Mouse (Mus musculus) layer of hippocampus, adult 9-10 months (tissue): ENCODE measurements at regions not wholly inside any gene's neighbourhood (a gene's known extent, or its start where the extent isn't known, plus 50 kb on each side); places are given as distances from the start of the nearest gene placed in this dataset.

Source experiments
- DNase-seq: peaks from one replicate; pipeline ENCODE4 v3.0.0; 2022; ENCODE audit warnings: low spot score

DNA sequence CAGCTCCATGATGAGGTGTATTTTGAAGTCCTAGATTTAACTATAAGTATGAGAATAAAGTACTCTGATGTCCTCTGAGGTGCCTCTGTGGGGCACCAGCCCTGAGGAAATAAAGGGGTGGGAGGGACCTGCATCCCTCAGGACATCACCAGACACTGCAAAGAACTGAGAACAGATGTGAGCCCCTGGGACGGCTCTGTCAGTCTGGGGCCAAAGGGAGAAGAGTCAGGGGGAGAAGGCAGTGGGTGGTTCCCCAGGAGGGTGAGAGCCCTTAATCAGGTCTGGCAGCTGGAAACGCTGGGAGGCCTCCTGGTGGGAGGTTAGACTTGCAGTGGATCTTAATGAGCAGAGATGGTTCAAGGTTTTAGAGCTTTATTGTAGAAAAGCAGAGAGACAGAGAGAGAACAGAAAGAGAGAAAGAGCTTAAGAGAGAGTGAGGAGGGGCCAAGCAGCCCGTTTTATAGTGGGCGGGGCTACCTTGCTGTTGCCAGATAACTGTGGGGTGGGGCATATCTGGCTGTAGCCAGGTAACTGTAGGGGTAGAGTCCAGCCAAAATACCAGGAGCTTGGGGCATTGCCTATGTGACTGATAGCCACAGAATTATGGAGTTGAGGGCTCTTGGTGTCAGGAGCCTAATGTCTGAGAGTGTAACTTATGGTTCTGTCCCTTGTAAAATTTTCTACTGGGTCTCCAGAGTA is 97.3 kb upstream of the Tmtc4 start:
- DNase-seq = no peak

DNA sequence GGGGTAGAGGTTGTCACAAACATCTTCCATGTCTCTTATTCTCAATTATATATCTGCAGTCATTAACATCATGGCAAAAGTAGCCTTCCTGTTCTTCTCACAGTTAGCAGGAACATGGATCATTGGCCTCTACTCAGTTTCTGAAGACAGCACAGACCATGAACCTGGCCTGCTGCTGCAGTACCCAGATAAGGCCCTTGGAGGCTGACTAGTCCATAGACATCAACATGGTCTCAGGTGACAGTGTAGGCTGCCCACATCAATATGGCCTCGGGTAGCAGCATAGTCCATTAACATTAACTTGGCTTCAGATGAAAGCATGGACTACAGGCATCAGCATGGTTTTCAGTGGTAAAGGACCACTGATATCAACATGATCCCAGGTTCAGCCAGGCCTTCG is 95.9 kb upstream of the Tmtc4 start:
- DNase-seq = no peak

DNA sequence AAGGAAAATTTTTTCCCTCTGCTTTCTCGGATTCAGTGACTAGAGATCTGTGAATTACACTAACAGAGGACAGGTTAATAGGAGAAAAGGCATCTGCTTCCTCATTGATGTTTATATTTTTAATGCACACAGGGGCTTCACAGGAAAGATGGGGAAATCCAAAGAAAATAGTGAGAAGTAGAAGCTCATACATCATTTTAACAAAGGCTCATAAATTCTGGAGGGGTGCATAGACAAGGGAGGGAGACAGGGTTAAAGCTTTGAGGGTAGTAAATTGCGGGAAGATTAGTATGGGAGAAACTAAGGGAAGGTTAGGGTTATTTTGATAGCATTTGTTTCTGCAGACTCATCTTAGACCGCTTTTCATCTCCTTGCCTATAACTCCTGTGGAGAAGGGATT is 95.0 kb upstream of the Tmtc4 start:
- no peak for DNase-seq

- no peak for DNase-seq
Measured at GRCm38 (mm10) chr14:123066344-123066743, 82.5 kb upstream of the Tmtc4 start.

DNA sequence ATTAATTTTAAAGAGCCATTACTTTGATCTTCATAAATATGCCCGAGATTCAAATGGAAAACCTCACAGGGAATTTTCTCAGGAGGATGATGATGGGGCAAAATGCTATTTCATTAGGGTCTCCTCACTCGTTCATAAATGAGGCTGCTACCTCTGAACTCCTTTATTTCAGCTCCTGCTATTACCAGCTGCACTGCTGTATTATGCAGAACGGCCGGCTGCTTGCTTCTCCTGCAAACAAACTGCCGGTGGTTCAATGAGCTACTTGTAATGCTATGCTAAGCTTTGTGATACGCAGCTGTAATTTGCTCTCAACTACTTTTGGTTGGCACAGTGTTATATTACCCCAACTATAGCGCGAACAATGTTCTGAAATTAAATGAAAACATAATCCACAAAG is 81.7 kb upstream of the Tmtc4 start:
- no peak for DNase-seq

DNA sequence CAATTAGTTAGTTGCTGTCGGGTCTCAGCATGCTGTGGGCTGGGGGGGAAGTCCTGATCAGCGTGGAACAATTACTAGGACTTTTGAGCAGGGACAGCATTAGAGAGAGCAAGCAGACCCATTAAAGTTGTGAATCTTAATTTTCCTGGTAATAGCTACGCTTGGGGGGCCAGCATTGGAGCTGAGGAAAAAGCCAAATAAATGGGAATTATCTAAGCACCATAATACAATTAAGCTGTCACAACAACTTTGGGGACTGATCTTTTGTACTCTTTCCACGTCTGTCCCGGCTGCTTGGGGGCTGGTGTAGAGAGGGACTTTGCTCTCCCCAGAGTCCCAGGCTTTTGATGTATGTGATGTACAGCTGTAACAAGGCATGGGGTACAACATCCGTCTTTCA is 81.3 kb upstream of the Tmtc4 start:
- no peak for DNase-seq

DNA sequence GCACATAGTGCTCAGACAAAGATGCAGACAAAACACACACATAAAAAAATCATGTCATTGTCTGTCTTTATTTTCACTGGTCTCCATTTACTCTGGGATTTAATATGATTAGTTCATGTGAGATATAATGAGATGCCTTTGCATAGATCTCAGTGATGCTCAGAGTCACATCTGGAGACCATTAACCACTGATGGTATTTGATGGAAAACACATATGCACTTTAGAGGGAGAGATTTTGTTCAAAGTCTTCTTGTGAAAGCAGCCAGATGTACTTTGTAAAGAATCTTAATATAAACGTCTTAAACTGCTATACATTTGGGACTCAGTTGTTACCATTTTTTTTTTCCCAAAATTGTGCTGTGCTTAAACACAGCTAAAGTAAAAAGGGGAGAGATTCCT is 79.1 kb upstream of the Tmtc4 start:
- no peak for DNase-seq

DNA sequence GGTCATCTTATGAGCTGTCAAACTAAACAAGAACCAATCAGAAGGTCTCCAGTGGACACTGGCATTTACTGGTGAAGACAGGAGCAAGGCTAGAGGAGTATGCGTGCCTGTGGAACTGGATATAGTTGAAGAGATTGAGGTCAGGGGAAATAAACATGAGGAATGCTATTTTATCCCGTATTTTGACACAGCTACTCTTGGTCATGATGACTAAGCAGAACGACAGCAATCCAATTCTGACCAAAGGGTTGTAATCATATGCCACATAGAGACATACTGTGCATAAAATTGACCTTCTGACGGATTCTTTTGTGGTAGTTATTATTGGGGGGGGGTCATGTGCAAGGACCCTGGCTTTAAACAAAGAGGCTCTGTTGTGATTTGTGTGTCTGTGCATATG is 73.1 kb upstream of the Tmtc4 start:
- DNase-seq = no peak

DNA sequence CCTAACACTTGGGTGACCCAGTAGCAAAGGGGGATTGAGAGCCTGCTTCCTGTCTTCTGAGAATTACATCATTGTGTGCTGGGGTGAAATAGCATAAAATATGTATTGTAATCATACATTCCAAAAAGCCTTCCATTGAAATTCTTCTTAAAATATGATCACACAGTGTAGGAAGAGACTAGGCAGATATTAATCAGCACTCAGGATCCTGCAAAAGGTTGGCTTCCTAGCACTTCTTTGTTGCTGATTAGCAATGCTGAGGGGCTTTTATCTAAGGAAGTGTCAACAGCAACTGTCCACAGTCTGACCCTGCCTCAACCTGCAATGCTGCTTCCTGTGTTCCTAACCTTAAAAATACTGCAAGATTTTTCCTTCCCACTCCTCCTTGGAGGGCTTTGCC is 64.6 kb upstream of the Tmtc4 start:
- DNase-seq = no peak

- DNase-seq = no peak
Measured at GRCm38 (mm10) chr14:123040046-123040445, 56.2 kb upstream of the Tmtc4 start.

GRCm38 (mm10) chr14:123037444-123037843 is 53.6 kb upstream of the Tmtc4 start:
- DNase-seq = no peak
